Mouse (Mus musculus) forebrain, embryonic 13.5 days (tissue): ENCODE results near the gene Olfr1392. TPM values are rescaled to one million over a fixed set of nuclear protein-coding genes. Genes with fewer than 3 reads are reported as not detected.

Experiments used
- ATAC-seq: fragments of 200-750 bp; cut with Nextera tagmentation; 2 replicates; pipeline ENCODE4 v1.8.0; 2017
- H3K27ac ChIP-seq: fragments of 300-500 bp; sonication (generic); 2 replicates; pipeline ENCODE4 v1.5.1; 2015; ENCODE audit warnings: inconsistent platforms, mild to moderate bottlenecking, moderate library complexity
- H3K27me3 ChIP-seq: fragments of 300-500 bp; sonication (generic); 2 replicates; pipeline ENCODE4 v1.6.1; 2015; ENCODE audit warnings: mild to moderate bottlenecking, inconsistent platforms
- H3K36me3 ChIP-seq: fragments of 300-500 bp; sonication (generic); 2 replicates; pipeline ENCODE4 v1.6.1; 2015; ENCODE audit warnings: mild to moderate bottlenecking, inconsistent platforms; ENCODE audit not compliant: poor library complexity, severe bottlenecking
- H3K4me1 ChIP-seq: fragments of 300-500 bp; sonication (generic); 2 replicates; pipeline ENCODE4 v1.6.1; 2015; ENCODE audit warnings: inconsistent platforms
- H3K4me2 ChIP-seq: fragments of 300-500 bp; sonication (generic); 2 replicates; pipeline ENCODE4 v1.6.1; 2015; ENCODE audit warnings: inconsistent platforms, mild to moderate bottlenecking, moderate library complexity
- H3K4me3 ChIP-seq: fragments of 300-500 bp; sonication (generic); 2 replicates; pipeline ENCODE4 v1.5.1; 2015; ENCODE audit warnings: mild to moderate bottlenecking, inconsistent platforms
- H3K9ac ChIP-seq: fragments of 300-500 bp; sonication (generic); 2 replicates; pipeline ENCODE4 v1.6.1; 2015; ENCODE audit warnings: mild to moderate bottlenecking, inconsistent platforms
- H3K9me3 ChIP-seq: fragments of 300-500 bp; sonication (generic); replicated peaks from 2 replicates; pipeline ENCODE4 v1.6.1; 2016; ENCODE audit warnings: inconsistent platforms
- WGBS: fragments of 180-500 bp; shearing (Covaris S2); methylation state at CpG from one replicate; pipeline ENCODE4 v1.1.7; 2015; 5-methylcytosine and 5-hydroxymethylcytosine counted together
- polyA plus RNA-seq: library from polyadenylated mRNA; unstranded; fragments of >200 nt; fragmentation: Nextera tagmentation; extraction: Ambion mirVana; gene quantifications from 2 replicates; pipeline ENCODE4 v1.2.1, GENCODE M21; 2015

The Olfr1392 gene
- polyA plus RNA-seq, 1 experiment from 2014 or later = not detected

GRCm38 (mm10) chr11:49337150-49337832 is 52.2 kb downstream of the Olfr1392 start:
- ATAC-seq = no peak
- H3K4me2 ChIP-seq = no peak overlapping the region
- H3K27me3 ChIP-seq = no peaks in the 10 kb centered on the region
- H3K9me3 ChIP-seq = no peaks in the 10 kb centered on the region
- WGBS = 71% methylated on average over 4 of the region's 4 CpGs
- H3K9ac ChIP-seq = no peak overlapping the region
- no peak overlapping the region for H3K4me3 ChIP-seq
- no peaks in the 10 kb centered on the region for H3K4me1 ChIP-seq
- no peaks in the 10 kb centered on the region for H3K36me3 ChIP-seq
- H3K27ac ChIP-seq = no peak overlapping the region

Other genes with a start within 250 kb of the Olfr1392 start
- gene 9930111J21Rik2, start 234.0 kb upstream of the Olfr1392 start, polyA plus RNA-seq = 0.13 and 0.21 TPM in 2 replicates
- gene Tgtp2, start 221.1 kb upstream of the Olfr1392 start, polyA plus RNA-seq = not detected in 2 replicates
- 0.27 and 0.47 TPM in 2 replicates for gene Ifi47, start 208.7 kb upstream of the Olfr1392 start, polyA plus RNA-seq
- not detected in 2 replicates for gene Olfr1396, start 170.4 kb upstream of the Olfr1392 start, polyA plus RNA-seq
- gene Olfr1395, start 143.0 kb upstream of the Olfr1392 start, polyA plus RNA-seq = not detected in 2 replicates
- not detected in 2 replicates for gene Olfr1394, start 130.9 kb upstream of the Olfr1392 start, polyA plus RNA-seq
- 0.03 and 0.26 TPM in 2 replicates for gene Btnl9, start 98.1 kb upstream of the Olfr1392 start, polyA plus RNA-seq
- 58.5 and 58.6 TPM in 2 replicates for gene Zfp62, start 82.0 kb upstream of the Olfr1392 start, polyA plus RNA-seq
- 25.5 and 30.6 TPM in 2 replicates for gene Mgat1, start 41.1 kb upstream of the Olfr1392 start, polyA plus RNA-seq
- gene Olfr1393, start 7.0 kb upstream of the Olfr1392 start, polyA plus RNA-seq = 0.08 and 0.13 TPM in 2 replicates
- gene Olfr10, start 19.5 kb downstream of the Olfr1392 start, polyA plus RNA-seq = not detected in 2 replicates
- not detected in 2 replicates for gene Olfr1391, start 37.5 kb downstream of the Olfr1392 start, polyA plus RNA-seq
- not detected in 2 replicates for gene Olfr1390, start 49.9 kb downstream of the Olfr1392 start, polyA plus RNA-seq
- not detected in 2 replicates for gene Olfr1389, start 137.8 kb downstream of the Olfr1392 start, polyA plus RNA-seq
- 0.05 and 0.10 TPM in 2 replicates for gene Olfr1388, start 151.3 kb downstream of the Olfr1392 start, polyA plus RNA-seq
- gene Olfr1387, start 170.1 kb downstream of the Olfr1392 start, polyA plus RNA-seq = not detected in 2 replicates
- gene Olfr1386, start 179.8 kb downstream of the Olfr1392 start, polyA plus RNA-seq = not detected in 2 replicates
- gene Olfr1385, start 203.8 kb downstream of the Olfr1392 start, polyA plus RNA-seq = not detected in 2 replicates
- not detected in 2 replicates for gene Olfr1384, start 221.4 kb downstream of the Olfr1392 start, polyA plus RNA-seq
- gene Olfr1383, start 234.4 kb downstream of the Olfr1392 start, polyA plus RNA-seq = not detected in 2 replicates
- not detected in 2 replicates for gene Olfr1382, start 243.0 kb downstream of the Olfr1392 start, polyA plus RNA-seq